Mouse (Mus musculus) induced T-regulatory cell, adult 2 months (primary cell): ENCODE data around the gene 2010005H15Rik.
"Not testable (repeated sequence)": the region's sequence is repeated elsewhere in the genome, so short reads cannot be mapped to it uniquely, and the experiment has no call there.

Experiments
- DNase-seq: peaks from one replicate; pipeline ENCODE4 v3.0.0-alpha.2; 2012; ENCODE audit warnings: low read depth

The 2010005H15Rik gene

DNA sequence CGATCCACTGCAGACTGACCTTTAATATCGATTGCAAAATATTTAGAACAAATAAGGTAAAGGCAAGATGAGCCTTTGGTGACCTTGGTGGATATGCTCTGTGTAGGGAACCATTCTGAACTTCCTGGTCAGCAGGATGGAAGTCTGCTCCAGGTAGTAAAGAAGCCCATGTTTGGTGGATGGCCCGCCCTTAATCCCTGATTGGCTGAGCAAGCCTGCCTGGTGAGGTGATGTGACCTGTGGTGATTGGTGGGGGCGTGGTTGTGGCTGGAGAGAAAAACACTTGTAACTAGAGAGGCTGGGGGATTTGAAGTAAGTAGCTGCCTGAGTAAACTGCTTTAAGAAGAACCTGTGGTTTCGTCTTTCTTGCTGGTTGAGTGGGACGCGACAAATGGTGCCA, at the start of gene 2010005H15Rik:
2010005H15Rik (plus strand) TSS at position 301 of the 400 bp plus-strand sequence.
- not testable (repeated sequence) for DNase-seq

DNA sequence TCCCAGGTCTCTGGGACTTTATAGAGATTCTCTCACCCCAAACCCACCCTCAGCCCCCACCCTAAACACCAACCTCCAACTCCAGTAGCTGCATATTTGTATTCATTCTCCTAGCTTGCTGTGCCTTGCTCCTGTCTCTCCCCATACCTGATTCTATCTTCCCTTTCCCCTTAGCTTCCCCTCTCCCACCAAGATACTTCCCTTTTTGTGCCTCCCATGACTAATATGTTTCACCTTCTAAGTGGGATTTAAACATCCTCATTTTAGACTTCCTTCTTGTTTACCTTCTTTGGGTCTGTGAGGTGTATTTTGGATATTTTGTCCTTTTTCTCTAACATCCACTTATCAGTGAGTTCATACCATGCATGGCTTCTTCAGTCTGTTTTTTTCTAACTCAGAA, 45.2 kb upstream of the 2010005H15Rik start:
- no peak for DNase-seq

DNA sequence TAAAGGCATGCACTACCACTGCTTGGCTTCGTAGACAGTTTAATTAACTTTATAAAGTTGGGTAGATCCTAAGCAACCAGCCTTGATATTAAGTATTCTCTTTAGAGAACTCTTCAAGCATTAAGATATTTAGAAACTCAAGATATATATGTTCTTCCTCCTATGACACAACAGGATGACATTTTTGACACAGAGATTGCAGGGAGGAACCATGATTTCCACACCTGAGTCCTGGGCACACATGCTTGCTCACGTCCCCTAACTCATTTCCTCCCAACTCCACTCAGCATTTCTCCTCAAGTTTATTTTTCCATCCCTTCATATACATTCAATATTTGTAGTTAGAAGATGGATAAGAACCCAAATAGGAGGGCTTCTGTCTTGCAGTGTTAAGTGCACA, 41.4 kb upstream of the 2010005H15Rik start:
- DNase-seq = no peak

DNA sequence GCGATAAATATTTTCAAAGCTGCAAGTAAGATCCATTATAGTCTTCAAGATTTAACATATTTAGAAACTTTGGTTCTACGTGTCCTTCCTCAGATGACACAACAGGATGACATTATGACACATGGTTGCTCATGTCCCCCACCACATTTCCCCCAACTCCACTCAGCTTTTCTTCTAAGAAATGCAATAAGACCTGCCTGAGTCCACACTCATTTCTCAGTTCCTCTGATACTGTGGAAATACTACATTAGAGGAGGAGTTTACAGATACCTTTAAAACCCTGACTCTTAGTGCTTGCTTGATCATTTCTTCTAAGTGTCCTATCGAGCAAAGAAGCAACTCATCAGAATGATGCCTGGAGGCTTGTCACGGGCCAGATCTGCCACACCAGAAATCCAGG, 37.4 kb upstream of the 2010005H15Rik start, which contains the start of gene Gm5483:
Gm5483 (plus strand) TSS at position 301 of the 400 bp plus-strand sequence.
- DNase-seq = not testable (repeated sequence)

DNA sequence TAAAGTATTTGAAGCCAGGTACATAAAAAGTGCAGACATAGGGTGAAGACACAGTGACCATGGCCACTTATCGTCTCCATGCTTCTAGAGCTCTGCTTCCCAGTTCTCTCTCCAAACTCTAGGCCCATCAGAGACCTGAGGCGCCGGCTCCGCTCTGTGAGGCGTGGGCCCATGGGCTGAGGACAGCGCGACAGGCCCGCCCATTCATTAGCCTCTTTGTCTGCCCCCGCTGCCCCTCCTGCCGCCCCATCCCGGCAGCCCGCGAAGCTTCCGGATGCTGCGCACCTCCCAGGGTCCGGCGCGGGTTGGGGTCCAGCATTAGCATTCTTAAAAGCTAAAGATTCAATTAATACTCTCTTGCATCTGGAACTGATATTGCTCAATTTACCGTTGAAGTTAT, 22.0 kb upstream of the 2010005H15Rik start:
- no peak for DNase-seq

DNA sequence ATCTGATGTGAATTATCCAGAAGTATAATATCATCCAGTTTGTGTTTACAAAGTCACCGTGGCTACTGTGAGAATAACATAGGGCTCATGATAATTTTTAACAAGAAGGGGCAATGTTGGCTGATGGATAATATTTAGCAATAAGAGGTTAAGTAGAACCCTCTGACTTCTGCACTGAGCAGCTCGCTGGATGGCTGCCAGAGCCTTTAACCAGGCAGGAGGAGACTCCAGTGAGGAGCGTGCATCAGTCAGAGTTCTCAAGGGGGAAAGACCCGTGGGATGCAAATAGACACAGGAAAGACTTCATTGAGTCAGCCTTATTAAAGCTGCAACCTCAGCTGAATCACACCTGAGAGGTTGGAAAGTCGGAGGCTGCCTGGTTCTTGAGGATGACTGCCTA, 17.4 kb upstream of the 2010005H15Rik start:
- no peak for DNase-seq

DNA sequence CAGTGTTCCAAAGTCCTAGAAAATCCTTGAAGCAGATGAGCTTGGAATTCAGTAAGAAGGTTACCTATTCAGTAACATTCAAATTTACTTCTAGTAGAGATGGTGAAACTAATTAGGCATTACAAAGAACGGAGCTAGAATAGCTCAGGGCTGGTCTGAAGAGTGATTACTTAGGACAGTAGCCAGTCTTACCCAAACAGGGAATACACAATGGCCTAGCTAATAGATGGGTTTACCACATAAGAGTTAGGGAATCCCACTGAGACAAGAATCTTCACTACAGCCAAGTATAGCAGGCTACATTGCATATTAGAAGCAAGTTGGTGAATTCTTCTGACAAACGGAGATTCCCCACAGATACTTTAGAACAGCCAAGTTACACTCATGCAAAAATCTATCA, 15.6 kb upstream of the 2010005H15Rik start:
- DNase-seq = not testable (repeated sequence)

DNA sequence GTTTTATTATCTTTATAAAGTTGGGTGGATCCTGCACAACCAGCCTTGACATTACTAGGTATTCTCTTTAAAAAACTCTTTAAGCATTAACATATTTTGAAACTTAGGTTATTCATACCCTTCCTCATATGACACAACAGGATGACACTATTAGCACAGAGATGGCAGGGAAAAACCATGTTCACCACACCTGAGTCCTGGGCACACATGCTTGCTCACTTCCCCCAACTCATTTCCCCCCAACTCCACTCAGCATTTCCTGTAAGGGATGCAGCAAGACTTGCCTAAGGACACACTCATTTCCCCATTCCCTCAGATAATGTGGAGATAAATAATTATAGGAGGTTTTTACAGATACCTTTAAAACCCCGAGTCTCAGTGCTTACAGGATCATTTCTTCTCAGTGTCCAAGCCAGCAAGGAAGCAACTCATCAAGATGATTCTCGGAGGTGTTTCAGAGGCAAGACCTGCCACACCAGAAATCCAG, 11.3 kb upstream of the 2010005H15Rik start, which contains the start of gene Gm5416:
Gm5416 (plus strand) TSS at position 437 of the 487 bp plus-strand sequence.
- DNase-seq = no peak

DNA sequence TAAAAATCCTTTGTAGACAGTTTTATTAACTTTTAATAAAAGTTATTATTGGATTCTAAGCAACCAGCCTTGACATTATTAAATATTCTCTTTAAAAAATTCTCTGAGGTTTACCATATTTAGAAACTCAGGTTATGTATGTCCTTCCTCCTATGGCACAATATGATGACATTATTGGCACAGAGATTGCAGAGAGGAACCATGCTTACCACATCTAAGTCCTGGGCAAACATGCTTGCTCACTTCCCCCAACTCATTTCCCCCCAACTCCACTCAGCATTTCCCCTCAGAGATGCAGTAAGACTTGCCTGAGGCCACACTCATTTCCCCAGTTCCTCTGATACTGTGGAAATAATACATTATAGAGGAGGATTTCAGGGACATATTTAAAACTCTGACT, 39.3 kb downstream of the 2010005H15Rik start:
- not testable (repeated sequence) for DNase-seq

DNA sequence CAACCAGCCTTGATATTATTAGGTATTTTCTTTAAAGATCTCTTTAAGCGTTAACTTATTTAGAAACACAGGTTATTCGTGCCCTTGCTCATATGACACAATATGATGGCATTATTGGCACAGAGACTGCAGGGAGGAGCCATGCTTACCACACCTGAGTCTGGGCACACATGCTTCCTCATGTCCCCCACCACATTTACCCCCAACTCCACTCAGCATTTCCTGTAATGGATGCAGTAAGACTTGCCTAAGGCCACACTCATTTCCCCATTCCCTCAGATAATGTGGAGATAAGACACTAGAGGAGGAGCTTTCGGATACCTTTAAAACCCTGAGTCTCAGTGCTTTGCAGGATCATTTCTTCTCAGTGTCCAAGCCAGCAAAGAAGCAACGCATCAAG, 55.5 kb downstream of the 2010005H15Rik start, which contains the start of gene Stfa1:
Stfa1 (plus strand) TSS at position 156 of the 400 bp plus-strand sequence.
- not testable (repeated sequence) for DNase-seq

DNA sequence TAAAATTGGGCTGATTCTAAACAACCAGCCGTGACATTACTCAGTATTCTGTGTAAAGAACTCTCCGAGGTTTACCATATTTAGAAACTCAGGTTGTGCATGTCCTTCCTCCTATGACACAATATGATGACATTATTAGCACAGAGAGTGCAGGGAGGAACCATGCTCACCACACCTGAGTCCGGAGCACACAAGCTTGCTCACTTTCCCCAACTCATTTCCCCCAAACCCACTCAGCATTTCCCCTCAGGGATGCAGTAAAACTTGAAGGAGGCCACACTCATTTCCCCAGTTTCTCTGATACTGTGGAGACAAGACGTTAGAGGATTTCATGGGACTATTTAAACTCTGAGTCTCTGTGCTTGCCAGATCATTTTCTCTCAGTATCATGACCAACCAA, 67.9 kb downstream of the 2010005H15Rik start:
- DNase-seq = no peak
